Mouse (Mus musculus) urinary bladder, postnatal 25 days (tissue): ENCODE measurements at regions not wholly inside any gene's neighbourhood (a gene's known extent, or its start where the extent isn't known, plus 50 kb on each side); places are given as distances from the start of the nearest gene placed in this dataset.

ENCODE experiments used
- DNase-seq: peaks from one replicate; pipeline ENCODE4 v3.0.0; 2022; ENCODE audit warnings: low spot score

- DNase-seq = no peak
Measured at GRCm38 (mm10) chr12:119027701-119028100, 61.5 kb upstream of the Abcb5 start.

GRCm38 (mm10) chr12:119026311-119026710, 60.1 kb upstream of the Abcb5 start:
- peak; percentile 9 for DNase-seq

GRCm38 (mm10) chr12:119024063-119024462, 57.8 kb upstream of the Abcb5 start:
- no peak for DNase-seq
